In genomic region chr19:55894396-55894795, GRCm38 (mm10) we compare ENCODE assay signal across 17 mouse cellular contexts.
A peak's percentile ranks its signal among the peaks of the same experiment; 100 is the strongest.
DNase-seq lines count a peak whose midpoint lies in the region; ATAC-seq and TF ChIP-seq lines count a peak whose summit lies in the region.
"Had no signal": no experiment of that assay in that cellular context is flagged by ENCODE, and none has a peak within 500 bp of the region (broad histone marks: within the 10 kb centered on the region; RNA-seq: fewer than 3 reads in every experiment).

No protein-coding gene starts in this region.

- peaks cover 100% of the 10 kb centered on the region for H3K4me1 ChIP-seq in forebrain, embryonic 10.5 days
- peaks cover 32% of the 10 kb centered on the region for H3K4me1 ChIP-seq in forebrain, embryonic 16.5 days (replicated peaks; ENCODE audit: control insufficient read depth, insufficient read depth, low read length)
- H3K4me1 ChIP-seq in embryonic facial prominence, embryonic 13.5 days: peaks cover 57% of the 10 kb centered on the region
- H3K4me1 ChIP-seq in forebrain, postnatal 0 days (ENCODE audit: insufficient read depth): no peaks in the 10 kb centered on the region
- peaks cover 36% of the 10 kb centered on the region for H3K4me1 ChIP-seq in midbrain, embryonic 14.5 days (ENCODE audit: control insufficient read depth, insufficient read depth, low read length)

- H3K27me3 ChIP-seq in forebrain, embryonic 10.5 days (ENCODE audit: poor library complexity, severe bottlenecking): peaks cover 57% of the 10 kb centered on the region
- peaks cover 53% of the 10 kb centered on the region for H3K27me3 ChIP-seq in forebrain, embryonic 16.5 days (replicated peaks; ENCODE audit: control insufficient read depth, insufficient read depth, low read length)
- peaks cover 9% of the 10 kb centered on the region for H3K27me3 ChIP-seq in embryonic facial prominence, embryonic 13.5 days
- H3K27me3 ChIP-seq in forebrain, postnatal 0 days (ENCODE audit: insufficient read depth, low read length): peaks cover 59% of the 10 kb centered on the region
- peaks cover 16% of the 10 kb centered on the region; the same call in 1 of the 2 replicates for H3K27me3 ChIP-seq in midbrain, embryonic 14.5 days (ENCODE audit: control insufficient read depth, insufficient read depth, low read length)

- H3K4me3 ChIP-seq in forebrain, embryonic 10.5 days: peak overlapping the region; percentile 55
- no peak overlapping the region for H3K4me3 ChIP-seq in forebrain, embryonic 16.5 days (replicated peaks; ENCODE audit: low read length)
- H3K4me3 ChIP-seq in embryonic facial prominence, embryonic 13.5 days: no peak overlapping the region
- H3K4me3 ChIP-seq in forebrain, postnatal 0 days (ENCODE audit: low read depth, low read length): no peak overlapping the region
- peak overlapping the region; percentile 44 for H3K4me3 ChIP-seq in midbrain, embryonic 14.5 days (replicated peaks; ENCODE audit: low read depth, low read length)

- H3K9ac ChIP-seq in forebrain, embryonic 16.5 days (replicated peaks; ENCODE audit: low read depth, low read length): no peak overlapping the region
- no peak overlapping the region for H3K9ac ChIP-seq in embryonic facial prominence, embryonic 13.5 days
- H3K9ac ChIP-seq in forebrain, postnatal 0 days: no peak overlapping the region
- H3K9ac ChIP-seq in midbrain, embryonic 14.5 days (replicated peaks; ENCODE audit: low read length): peak overlapping the region; percentile 32; the same call in 1 of the 2 replicates

- no peak for TF ChIP-seq CTCF in forebrain, postnatal 0 days (IDR thresholded peaks at IDR 0.05; ENCODE audit: low read depth)

- no peak overlapping the region for H3K4me2 ChIP-seq in forebrain, embryonic 16.5 days (ENCODE audit: low read length)
- peak overlapping the region; percentile 9; the same call in 1 of the 2 replicates for H3K4me2 ChIP-seq in embryonic facial prominence, embryonic 13.5 days
- no peak overlapping the region for H3K4me2 ChIP-seq in forebrain, postnatal 0 days (ENCODE audit: low read depth)
- H3K4me2 ChIP-seq in midbrain, embryonic 14.5 days (ENCODE audit: low read length): peak overlapping the region; percentile 62

- H3K27ac ChIP-seq in forebrain, embryonic 10.5 days: peak overlapping the region; percentile 12; the same call in 1 of the 2 replicates
- no peak overlapping the region for H3K27ac ChIP-seq in forebrain, embryonic 16.5 days (ENCODE audit: low read length)
- no peak overlapping the region for H3K27ac ChIP-seq in embryonic facial prominence, embryonic 13.5 days
- H3K27ac ChIP-seq in forebrain, postnatal 0 days (ENCODE audit: low read depth, low read length): no peak overlapping the region
- peak overlapping the region; percentile 83 for H3K27ac ChIP-seq in midbrain, embryonic 14.5 days (replicated peaks; ENCODE audit: low read depth, low read length)
- H3K27ac ChIP-seq: left cerebral cortex, adult 2 months; liver, embryonic 13.5 days had no signal

- no peaks in the 10 kb centered on the region for H3K9me3 ChIP-seq in forebrain, embryonic 10.5 days
- no peaks in the 10 kb centered on the region for H3K9me3 ChIP-seq in forebrain, embryonic 16.5 days (ENCODE audit: control insufficient read depth, low read length)
- no peaks in the 10 kb centered on the region for H3K9me3 ChIP-seq in embryonic facial prominence, embryonic 13.5 days
- H3K9me3 ChIP-seq in forebrain, postnatal 0 days (ENCODE audit: low read length): no peaks in the 10 kb centered on the region
- H3K9me3 ChIP-seq in midbrain, embryonic 14.5 days (ENCODE audit: control insufficient read depth, low read length): no peaks in the 10 kb centered on the region
- H3K9me3 ChIP-seq: liver, embryonic 13.5 days had no signal

- no peaks in the 10 kb centered on the region for H3K36me3 ChIP-seq in forebrain, embryonic 10.5 days (replicated peaks)
- H3K36me3 ChIP-seq in forebrain, embryonic 16.5 days (ENCODE audit: control insufficient read depth, insufficient read depth): no peaks in the 10 kb centered on the region
- H3K36me3 ChIP-seq in embryonic facial prominence, embryonic 13.5 days: peaks cover 4% of the 10 kb centered on the region; the same call in 1 of the 2 replicates
- H3K36me3 ChIP-seq in forebrain, postnatal 0 days (ENCODE audit: insufficient read depth): no peaks in the 10 kb centered on the region
- no peaks in the 10 kb centered on the region for H3K36me3 ChIP-seq in midbrain, embryonic 14.5 days (ENCODE audit: control insufficient read depth, insufficient read depth, low read length)
- H3K36me3 ChIP-seq: liver, embryonic 13.5 days had no signal

- no peak for DNase-seq in forebrain, embryonic 10.5 days (ENCODE audit: extremely low spot score, low spot score)
- DNase-seq in forebrain, postnatal 0 days: peak; percentile 56
- peak; percentile 72 for DNase-seq in midbrain, embryonic 14.5 days
- no peak for DNase-seq in embryo, embryonic 9.5 days (ENCODE audit: extremely low spot score)
- DNase-seq in natural killer cell, adult 2 months (ENCODE audit: low spot score in 2 of 2): no peak
- DNase-seq in urinary bladder, postnatal 36 days (ENCODE audit: low spot score in 2 of 2): no peak
- DNase-seq: adrenal gland, adult 2 months; cerebellum, adult 9-11 months; gastrocnemius, postnatal 25 days; kidney, adult 8-10 months; kidney, postnatal 25 days; left cerebral cortex, postnatal 4 days; liver, embryonic 13.5 days; thymus, postnatal 14 days had no signal

- no peak for ATAC-seq in forebrain, embryonic 16.5 days
- no peak for ATAC-seq in embryonic facial prominence, embryonic 13.5 days (ENCODE audit: insufficient number of reproducible peaks, insufficient read depth, low FRiP score, low TSS enrichment, low read depth)
- ATAC-seq in forebrain, postnatal 0 days: no peak
- ATAC-seq in midbrain, embryonic 14.5 days (ENCODE audit: low FRiP score, low TSS enrichment): no peak

- 22% methylated on average over 9 of the region's 9 CpGs for WGBS in forebrain, embryonic 10.5 days
- WGBS in forebrain, embryonic 16.5 days: 7% methylated on average over 9 of the region's 9 CpGs
- 46% methylated on average over 9 of the region's 9 CpGs for WGBS in embryonic facial prominence, embryonic 13.5 days
- WGBS in forebrain, postnatal 0 days: 13% methylated on average over 9 of the region's 9 CpGs
- 13% methylated on average over 9 of the region's 9 CpGs for WGBS in midbrain, embryonic 14.5 days

Comparison
In these comparisons a context has a peak if more than half of its experiments do, and no peak if none do; other contexts are left out.
1. DNase-seq: peak in forebrain, postnatal 0 days (single experiment) and midbrain, embryonic 14.5 days (single experiment); none in forebrain, embryonic 10.5 days (single experiment), embryo, embryonic 9.5 days (single experiment), natural killer cell, adult 2 months (0 of 2) and urinary bladder, postnatal 36 days (0 of 2).
2. H3K27ac ChIP-seq: peak in forebrain, embryonic 10.5 days (single experiment) and midbrain, embryonic 14.5 days (single experiment); none in forebrain, embryonic 16.5 days (single experiment), embryonic facial prominence, embryonic 13.5 days (single experiment) and forebrain, postnatal 0 days (single experiment).
3. H3K4me3 ChIP-seq: peak in forebrain, embryonic 10.5 days (single experiment) and midbrain, embryonic 14.5 days (single experiment); none in forebrain, embryonic 16.5 days (single experiment), embryonic facial prominence, embryonic 13.5 days (single experiment) and forebrain, postnatal 0 days (single experiment).
4. H3K4me2 ChIP-seq: peak in embryonic facial prominence, embryonic 13.5 days (single experiment) and midbrain, embryonic 14.5 days (single experiment); none in forebrain, embryonic 16.5 days (single experiment) and forebrain, postnatal 0 days (single experiment).